Mouse (Mus musculus): ENCODE measurements at regions not wholly inside any gene's neighbourhood (a gene's known extent, or its start where the extent isn't known, plus 50 kb on each side); places are given as distances from the start of the nearest gene placed in this dataset.
A peak's percentile ranks its signal among the peaks of the same experiment; 100 is the strongest.
"Not testable (repeated sequence)": the region's sequence is repeated elsewhere in the genome, so short reads cannot be mapped to it uniquely, and the experiment has no call there.

DNA sequence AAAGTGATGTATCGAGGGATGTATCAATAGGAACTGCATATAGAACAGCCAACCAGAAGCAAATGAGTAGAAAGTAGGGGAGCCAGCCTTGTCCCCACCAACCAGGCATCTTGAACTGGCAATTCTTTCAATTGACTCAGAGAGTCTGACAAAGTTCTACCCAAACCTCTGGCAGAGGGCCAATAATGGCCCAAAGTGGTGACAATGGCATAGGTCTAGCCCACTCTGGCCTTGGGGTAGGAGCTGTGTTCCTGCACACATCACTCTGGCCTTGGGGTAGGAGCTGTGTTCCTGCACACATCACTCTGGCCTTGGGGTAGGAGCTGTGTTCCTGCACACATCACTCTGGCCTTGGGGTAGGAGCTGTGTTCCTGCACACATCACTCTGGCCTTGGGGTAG lies 373.5 kb downstream of the Tcerg1l start:
- not testable (repeated sequence) for DNase-seq

DNA sequence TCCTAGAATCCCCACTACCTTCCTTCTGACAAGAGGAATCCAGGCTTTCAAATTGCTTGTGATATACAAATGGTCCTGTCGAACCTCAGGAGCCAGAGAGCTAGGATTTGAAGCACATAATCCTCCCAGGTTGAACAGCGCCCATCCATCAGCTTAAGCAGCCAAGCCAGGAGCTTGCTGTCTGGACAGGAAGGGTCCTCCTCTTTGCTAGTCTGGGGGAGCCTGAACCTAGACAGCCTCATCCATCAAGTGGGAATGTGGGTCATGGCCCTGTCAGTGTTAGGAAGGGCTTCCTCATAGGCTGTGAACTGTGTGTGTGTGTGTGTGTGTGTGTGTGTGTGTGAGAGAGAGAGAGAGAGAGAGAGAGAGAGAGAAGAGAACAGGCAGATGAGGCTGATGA lies 345.8 kb downstream of the Tcerg1l start:
- DNase-seq = no peak

DNA sequence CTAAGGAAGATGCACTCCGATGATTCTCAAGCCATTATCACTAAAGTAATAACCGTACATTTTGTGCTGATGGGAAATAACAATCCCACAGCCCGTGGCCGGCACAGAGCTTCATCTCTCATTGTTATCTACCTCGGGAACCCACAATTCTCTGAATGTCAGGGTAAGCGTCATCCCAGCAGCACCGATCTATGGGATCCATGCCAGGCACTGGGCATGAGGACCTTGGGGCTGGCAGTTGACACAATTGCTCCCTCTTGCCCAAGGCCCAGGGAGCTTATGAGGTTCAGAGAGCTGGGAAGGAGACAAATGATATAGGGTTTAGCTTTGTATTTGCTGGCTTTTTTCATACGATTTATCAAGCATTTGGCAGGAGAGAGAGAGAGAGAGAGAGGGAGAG lies 342.8 kb downstream of the Tcerg1l start:
- no peak for DNase-seq

DNA sequence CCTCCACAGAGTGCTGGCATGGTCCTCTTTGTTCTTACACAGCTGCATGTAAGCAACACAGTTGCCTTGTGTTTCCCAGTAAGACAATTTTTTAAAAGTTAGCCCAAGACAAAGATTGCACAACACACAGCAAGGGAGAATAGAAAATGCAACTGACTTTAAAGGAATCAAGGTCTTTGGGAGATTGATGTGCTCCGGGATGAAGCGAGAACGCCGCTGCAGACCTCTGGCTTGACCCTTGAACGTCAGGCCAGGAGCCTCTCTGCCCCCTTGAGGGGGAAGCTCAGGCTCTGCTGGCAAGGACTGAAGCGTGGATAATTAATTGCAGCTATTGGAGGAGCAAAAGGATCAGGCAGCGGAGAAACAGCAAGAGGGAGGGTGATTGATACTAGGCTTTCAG lies 336.4 kb downstream of the Tcerg1l start:
- no peak for DNase-seq

DNA sequence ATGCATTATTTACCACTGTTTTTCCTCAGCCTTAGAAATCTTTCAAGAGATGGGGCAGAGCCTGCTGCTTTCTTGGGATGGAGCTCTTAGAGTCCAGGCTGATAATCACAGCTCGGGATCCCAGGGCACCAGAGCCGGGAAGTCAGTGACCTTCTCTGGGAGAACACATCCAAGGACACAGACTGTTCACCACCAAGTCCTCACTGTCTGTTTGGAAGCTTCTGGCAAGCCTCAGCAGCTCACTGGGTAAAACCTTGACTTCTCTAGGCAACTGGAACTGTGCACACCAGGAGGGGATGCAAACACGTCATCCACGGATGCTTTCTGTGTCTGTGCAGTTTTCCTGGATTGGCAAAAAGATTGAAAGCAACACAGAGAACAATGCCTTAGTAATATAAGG lies 330.6 kb downstream of the Tcerg1l start:
- DNase-seq = no peak

DNA sequence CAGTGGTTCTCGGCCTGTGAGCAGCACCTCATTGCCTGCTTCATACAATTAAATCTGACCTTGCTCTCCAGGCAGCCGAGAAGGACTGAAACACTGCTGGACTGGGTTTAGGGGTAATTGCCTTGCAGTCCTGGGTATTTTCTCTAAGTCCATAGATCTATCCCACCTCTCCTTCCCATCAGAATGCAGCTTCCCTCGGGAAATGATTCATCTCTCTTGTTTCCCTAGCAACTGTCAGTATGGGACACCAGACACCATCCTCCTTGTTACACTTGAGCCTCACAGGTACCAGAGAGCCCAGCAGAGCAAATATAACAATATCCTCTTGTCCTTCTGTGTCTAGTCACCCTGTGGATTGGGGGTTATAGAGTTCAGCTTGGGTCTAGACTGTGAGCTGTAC lies 322.3 kb downstream of the Tcerg1l start:
- DNase-seq = no peak

DNA sequence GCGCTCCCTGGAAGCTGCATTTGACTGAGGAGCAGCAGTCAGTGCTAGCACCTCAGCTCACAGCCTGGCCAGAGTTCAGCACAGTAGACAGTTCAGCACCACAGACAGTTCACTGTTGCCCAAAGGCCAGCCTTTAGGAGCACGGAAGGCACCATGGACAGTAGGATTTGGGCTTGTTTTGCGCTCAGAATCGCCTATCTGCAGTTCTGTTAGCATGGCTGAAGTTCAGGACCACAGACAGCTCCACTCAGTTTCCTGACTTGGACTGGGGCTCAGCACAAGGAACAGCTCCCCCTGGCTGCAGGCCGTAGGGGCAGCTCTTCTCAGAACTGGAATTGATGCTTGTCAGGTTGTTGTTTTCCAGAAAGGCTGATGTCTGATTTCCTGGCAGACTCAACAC lies 313.6 kb downstream of the Tcerg1l start:
- DNase-seq = peak; percentile 11 to 13

DNA sequence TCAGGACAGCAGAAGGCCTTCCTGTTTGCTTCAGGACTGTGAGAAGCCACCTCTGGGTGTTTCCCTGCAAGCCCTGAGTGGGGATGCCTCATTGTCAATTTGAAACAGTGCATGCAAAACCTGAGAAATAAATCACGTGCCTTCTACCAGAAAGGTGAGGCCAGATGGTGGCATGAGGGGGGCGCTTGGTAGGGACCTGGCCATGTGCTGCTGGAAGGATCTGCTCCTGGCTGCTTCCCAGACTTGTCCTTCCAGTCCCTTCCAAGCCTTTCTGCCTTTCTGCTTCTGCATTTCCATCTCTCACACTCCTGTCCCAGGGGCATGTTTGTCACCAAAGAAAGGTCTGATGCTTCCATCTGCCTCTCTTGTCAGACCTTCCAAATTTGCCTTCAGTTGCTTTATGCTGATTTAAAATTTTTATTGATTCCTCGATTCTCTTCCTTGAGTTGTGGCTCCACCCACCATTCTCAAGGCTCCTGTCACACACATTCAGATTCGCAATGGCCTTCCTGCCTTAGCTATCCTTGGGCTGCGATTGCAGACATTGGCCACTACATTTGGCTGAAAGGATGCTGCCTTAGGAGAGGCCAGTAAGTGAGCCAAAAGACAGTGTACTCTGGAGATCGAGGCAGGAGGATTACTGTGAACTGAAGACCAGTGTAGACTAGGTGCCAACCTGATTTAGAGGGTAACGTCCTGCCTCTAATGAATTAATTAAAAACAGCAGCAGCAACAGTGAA lies 289.9 kb downstream of the Tcerg1l start:
- no peak for DNase-seq

DNA sequence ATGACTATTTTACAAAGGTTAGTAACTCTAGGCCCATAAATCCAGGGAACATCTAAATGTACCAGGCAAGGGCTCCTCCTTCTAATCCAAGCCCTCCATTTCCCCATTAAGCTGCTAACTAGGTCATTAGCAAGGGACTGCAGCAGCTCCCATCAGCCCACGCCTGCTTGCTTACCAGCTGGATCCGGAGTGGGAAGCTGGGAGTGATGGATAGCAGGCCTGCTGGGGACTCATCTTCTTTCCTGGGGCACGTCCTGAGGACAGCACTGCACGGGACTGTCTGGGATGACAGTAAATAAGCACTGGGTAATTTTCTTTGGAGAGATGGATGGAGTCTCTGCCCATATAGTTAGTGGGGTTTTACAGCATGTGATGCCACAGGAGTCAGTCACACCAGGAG lies 276.0 kb downstream of the Tcerg1l start:
- DNase-seq = no peak

DNA sequence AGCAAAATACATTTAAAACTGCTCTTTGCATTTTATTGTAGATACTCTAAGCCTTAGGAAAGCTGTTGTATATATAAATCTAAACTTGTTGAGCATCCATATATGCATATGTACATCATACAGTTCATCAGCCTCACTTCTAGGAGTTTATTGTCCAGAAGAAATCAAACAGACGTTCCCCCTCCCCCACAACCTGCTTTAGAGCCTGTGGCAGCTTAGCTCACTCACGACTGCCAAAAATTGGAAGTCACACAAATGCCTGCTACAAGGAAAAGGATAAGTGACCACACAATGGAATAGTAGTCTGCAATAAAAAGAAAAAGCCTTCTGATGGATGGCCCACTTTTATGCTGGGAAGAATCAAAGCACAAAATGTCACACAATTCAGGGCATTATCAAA lies 267.8 kb downstream of the Tcerg1l start:
- DNase-seq = no peak

DNA sequence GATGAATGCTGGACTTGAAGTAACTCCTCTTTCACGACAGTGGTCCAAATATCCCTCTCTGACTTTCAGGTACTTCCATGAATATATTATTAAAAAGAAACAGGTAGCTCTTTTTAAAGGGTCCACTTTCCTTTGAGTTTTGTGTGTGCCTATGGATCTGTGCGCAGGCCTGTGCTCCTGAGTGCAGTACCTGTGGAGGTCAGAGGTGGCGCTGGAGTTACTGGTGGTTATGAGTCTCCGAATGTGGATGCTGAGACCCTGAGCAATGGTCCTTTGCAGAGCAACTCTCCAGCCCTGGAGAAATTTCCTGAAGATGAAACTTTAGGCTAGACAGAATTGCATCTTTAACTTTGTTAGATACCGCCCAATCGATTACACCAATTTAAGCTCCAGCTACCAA lies 264.1 kb downstream of the Tcerg1l start:
- no peak for DNase-seq

DNA sequence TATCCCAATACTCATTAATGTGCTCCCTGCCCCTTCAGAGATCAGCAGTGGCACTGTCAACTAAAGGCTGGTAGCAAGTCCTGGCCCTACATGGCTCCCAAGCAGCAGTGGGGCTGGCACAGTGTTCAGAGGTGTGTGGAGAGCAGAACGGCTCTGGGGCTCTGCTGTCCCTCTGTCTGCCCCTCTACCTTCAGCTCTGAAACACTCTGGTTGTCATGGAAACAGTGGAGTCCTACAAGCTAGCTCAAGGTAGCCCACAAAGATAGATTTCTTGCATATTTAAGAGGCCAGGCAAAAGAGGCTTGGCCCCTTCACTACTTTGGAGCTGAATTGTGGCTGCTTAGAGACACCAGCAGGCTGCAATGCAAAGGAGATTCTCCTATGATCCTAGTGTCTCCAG lies 259.6 kb downstream of the Tcerg1l start:
- DNase-seq = no peak

DNA sequence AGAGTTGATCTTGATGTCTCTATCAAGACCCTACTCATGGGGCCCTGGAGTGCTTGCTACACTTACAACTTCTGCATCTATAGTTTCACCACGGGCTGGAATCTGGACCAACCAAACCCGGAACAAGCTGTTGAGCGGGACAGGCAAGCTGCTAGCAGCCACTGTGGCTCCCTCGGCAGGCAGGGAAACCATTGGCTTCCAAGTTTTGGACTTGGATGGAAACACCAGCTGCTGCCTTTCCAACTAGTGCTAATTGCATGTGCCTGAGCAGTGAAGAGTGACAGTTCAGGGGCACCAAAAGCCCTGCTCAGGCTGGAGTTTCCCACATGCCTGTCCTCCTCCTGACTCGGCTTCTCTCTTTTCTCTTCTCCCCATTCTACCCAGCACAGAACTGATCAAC lies 257.8 kb downstream of the Tcerg1l start:
- DNase-seq = no peak

DNA sequence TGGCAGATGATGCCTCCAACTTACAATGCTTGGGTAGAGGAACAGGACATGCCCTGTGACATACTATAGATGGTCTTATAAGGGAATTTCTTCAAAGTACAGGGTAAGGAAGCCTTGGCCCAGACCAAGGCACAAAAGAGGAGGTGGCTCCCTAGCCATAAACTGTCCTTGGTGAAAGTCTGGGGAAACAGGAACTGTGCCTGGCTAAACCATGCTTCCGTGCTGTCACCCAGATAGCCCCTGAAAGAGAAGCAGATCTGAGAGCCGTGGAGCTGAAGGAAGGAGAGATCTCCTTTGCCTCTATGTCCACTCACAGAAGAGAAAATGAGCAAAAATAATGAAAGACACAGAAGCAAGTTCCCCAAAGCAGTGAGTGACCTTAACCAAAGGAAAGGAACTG lies 248.0 kb downstream of the Tcerg1l start:
- no peak for DNase-seq

DNA sequence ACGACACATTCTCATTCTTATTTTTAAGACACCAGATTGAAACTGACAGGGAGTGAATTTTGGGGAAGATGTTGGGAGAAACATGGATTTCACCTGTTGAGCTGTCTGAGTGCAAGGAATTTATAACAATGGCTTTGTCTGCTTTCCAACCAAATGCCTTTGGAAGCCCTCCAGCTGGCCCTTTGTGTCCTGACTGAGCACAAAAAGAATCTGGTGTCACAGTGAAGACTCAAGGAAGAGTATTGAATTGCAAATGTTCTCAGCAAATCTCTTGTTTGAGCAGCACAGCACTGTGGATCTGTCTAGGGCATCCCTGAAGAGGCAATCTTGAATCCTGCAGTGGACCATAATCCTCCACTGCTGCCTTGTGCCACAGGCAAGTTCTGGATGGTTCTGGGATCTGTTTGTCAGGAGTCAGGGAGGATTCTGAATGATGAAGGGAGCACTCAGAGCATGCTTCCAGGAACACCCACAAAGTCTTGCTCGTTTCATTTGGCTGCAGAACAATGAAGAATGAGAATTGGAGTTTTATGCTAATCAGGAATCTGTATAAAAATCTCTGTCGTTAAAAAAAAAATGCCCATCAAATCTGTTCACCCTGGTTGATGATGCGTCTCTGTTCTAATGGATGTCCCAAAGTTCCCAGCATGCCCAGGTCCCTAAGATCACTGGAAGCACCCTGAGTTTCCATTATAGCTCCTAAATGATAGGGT lies 243.9 kb downstream of the Tcerg1l start:
- no peak for DNase-seq

All from thymus, postnatal 36 days (tissue).